Mouse (Mus musculus): ENCODE measurements around the gene Npy5r.

Gene Npy5r

GRCm38 (mm10) chr8:66687511-66688329 is at the start of gene Npy5r:
Npy5r (minus strand) TSS chr8:66688128.
- DNase-seq = no peak

DNA sequence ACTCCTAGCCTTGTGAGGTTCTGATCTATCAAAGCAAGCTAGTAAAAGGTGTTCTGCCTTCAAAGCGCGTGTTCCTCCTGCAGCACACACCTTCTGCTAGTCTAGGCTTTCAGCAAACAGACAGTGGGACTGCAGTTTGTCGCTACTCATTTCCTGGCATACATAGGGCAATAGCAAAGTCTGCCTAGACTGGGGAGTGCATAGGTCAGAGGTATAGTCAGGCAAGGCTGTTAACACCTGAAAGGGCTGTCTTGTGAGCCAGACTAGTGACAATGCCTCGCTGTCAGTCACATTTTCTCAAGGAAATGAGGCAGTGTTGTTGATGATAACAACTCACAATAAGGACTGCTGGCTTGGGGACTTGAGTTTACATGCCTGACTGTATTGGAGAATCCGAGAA is 44.0 kb upstream of the Npy5r start:
- DNase-seq = no peak

DNA sequence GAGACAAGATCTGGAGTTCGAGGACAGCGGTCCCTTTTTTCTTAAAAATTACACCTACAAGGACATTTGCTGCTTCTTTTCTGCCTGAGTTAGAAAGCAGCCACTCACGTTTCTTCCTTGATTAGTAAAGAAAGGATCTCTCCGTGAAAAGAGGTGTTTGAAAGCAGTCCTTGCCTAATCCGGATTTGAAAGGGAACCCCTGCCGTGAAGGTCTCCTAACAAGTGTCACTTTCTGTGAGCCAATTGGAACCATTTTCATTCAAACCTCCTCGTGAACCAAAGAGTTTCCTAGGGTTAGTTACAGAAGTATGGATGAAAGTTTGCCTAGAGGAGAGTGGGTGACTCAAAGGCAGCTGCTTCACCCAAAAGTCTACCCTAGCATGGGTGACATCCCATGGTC is 41.5 kb upstream of the Npy5r start:
- no peak for DNase-seq

- DNase-seq = no peak
Measured at GRCm38 (mm10) chr8:66722835-66723234, 34.9 kb upstream of the Npy5r start.

DNA sequence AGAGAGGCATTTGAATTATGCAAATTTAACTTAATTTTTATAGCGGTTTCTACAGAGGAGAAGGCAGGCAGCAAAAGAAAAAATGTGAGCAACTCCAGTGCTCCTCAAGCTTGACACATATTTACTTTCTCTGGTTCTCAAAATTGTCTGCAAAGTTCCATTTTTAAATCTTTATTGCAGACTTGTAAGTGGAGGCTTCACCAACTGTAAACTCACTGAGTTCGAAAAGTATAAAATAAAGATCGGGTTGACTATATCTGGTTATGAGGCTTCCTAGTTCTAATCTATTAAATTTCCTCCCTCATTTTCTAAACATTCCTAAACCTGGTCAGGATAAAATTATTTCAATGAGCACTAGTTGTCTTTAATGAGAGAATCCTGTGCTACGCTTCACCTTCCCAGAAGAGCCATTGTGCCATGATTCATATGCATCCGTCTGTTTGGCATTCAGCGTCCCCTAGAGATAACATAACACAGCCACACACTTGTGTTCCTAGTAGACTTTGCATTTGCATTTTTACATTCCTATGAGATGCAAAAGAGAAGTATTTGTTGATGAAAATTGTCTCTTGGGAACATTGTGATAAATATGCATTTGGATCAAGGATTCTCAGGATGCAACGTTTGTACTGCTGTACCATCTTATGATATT is 26.5 kb upstream of the Npy5r start:
- DNase-seq = no peak

DNA sequence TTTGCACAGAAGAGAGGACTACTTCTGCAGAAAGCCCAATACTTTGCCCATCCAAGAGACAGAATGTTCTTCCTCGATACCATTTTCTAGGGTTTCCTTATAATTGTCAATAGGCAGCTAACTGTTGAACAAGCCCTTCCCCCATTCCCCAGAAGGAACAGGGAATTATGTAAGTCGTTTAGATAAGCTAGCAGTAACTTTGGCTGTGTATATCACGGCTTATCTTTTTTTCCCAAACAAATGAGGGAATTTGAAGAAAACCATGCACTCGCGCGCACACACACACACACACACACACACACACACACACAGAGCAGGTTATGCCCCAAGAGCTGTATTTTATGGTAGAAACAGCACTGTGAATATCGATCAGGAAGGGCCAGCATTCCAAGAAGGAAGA is 10.9 kb upstream of the Npy5r start:
- no peak for DNase-seq

- DNase-seq = no peak
Measured at GRCm38 (mm10) chr8:66698011-66698410, 10.1 kb upstream of the Npy5r start.

DNA sequence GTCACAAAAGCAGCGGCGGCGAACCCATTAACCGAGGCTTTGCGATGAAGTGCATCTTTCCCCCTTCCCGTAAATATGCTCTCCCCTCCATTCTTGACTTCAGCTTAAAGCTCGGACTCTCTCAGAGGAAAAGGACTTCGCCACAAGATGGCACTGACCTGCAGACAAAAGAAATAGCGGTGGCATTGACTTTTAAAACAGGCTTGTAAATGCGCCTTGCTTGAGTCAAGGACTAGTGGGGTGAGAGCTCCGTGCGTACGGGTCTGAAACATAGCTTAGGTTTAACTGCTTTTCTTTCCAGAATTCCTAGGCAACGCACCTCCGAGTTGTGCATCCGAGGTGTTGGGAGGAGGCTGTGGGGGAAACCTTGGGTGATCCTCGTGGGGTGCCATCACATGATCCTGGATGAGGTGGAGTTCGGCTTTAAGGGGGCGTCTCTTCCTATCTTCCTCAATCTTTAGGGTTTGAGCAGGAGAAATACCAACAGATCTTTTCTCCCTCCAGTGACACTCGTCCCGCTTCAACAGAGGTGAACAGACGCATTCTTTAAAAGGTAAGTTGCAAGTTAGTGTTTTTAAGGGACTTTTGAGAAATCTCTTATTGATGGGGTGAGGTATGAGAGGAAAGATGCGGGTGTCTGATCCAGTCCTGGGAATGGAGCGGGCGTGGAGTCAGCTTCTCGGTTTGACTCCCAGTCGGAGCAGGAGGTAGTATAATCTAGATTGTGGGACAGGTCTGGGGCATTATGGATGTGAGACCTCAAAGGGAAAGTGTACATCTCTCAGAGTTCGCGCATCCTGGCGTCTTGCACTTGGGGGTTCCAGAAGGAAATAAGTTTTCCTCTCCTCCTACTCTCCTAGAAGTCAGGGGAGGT is 9.3 kb upstream of the Npy5r start, which contains the start of gene Npy1r:
TSS of gene Npy1r (plus strand) at position 223 of the 874 bp plus-strand sequence.
- DNase-seq = no peak

GRCm38 (mm10) chr8:66690402-66690801 is 2.5 kb upstream of the Npy5r start:
- DNase-seq = no peak

- DNase-seq = no peak
Measured at GRCm38 (mm10) chr8:66688799-66689198, 871 bp upstream of the Npy5r start.

DNA sequence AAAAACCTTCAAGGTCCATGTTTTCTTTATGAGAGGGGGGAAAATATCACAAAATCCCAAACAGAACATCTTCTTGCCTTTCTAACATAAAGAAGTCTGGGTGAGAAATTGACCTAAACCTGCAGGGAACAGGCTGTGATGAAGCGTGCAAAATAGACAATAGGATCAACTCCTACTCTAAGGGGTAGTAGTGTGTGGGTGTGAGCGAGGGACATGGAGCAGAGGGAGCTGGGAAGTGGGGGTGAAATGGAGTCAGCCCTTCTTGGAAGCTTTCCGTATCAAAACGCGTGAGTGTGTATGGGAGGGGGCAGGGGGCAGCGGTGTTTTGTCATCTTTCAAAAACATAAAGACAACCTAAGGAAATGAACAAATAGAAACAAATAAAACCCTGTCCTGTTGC is 467 bp upstream of the Npy5r start:
- no peak for DNase-seq

- DNase-seq = no peak
Measured at GRCm38 (mm10) chr8:66681261-66681660, 6.7 kb downstream of the Npy5r start.

- no peak for DNase-seq
Measured at GRCm38 (mm10) chr8:66630721-66631120, 57.2 kb downstream of the Npy5r start.

All from thymus, postnatal 36 days (tissue).